Mouse (Mus musculus) 3T3-L1 (cell line): ENCODE data around the gene Prkaa1.
"Not testable (repeated sequence)": the region's sequence is repeated elsewhere in the genome, so short reads cannot be mapped to it uniquely, and the experiment has no call there.

Experiments
- DNase-seq: peaks from one replicate; pipeline ENCODE4 v3.0.0-alpha.2; 2015; ENCODE audit warnings: low read depth, low spot score

Gene Prkaa1

DNA sequence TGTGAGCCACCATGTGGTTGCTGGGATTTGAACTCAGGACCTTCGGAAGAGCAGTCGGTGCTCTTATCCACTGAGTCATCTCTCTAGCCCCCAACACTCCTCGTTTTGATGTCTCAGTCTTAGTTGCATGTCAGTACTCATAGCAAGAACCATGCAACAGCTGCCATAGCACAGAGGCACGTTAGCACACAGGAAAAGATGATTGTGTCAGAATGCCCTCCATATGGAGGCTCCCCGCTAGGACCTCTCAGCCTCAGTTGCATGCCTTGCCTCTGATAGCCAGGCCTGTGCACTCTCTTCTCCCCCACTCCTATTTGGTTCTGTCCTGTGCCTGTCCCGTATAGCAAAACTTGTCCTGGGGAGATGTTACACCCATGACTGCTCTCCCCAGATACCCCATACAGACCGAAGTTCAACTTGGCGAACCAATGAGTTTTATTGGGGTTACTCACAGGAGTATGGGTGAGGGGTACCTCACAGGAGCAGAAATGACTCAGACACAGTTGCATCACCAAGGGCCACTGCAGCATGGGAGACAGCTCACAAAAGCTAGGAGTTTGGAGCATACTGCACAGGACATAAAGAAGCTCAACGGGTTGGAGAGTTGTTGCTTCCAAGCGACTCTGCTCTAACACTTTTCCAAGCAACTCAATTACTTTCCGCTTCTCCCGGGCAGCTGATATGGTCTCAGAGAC, 14.4 kb upstream of the Prkaa1 start:
- DNase-seq: no peak

DNA sequence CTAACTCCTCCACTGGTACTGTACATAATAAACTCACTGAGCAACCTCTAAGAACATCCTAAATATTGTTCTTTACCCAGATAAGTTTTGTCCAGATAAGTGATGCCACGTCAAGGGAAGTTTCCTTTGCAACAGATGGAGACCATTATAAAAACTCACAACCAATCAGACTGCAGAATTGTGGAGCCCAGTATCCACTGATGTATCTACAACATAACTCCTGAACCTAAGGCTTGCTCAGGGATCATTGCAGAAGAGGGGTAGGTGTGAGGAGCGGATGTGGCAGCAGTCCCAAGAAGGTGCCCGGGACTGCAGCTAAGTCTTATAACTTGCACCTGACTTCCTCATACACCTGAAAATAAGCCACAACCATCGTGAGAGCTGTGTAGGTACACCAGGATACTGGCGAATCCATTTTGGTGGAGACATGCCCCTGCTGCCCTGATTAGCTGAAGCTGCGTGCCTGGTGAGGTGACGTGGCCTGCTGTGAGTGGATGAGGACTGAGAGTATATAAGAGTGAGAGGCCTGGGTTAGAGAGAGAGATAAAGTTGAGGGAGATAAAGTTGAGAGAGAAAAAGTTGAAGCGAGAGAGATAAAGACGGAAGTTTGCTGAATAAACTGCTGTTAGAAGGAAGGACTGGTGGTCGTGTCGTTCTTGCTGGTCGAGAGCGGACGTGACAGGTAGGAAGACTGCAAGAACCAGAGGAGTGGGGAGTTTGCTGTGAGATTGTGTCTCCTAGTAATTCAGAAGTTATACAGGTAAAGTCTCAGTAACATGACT, 12.6 kb upstream of the Prkaa1 start:
- not testable (repeated sequence) for DNase-seq

DNA sequence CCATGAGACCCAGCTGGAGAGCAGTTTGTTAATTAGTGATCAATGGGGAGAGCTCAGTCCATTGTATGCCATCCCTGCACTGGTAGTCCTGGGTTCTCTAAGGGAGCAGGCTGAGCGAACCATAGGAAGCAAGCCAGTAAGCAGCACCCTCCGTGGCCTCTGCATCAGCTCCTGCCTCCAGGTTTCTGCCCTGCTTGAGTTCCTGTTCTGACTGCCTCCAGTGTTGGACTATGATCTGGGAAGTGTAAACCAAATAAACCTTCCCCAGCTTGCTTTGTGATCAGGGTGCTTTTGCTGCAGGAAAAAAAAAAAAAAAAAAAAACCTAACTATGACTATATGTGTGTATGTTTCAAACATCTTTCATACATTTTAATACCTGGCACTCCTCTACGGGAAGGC, 10.4 kb upstream of the Prkaa1 start:
- DNase-seq: no peak

GRCm38 (mm10) chr15:5134179-5134578, 9.5 kb upstream of the Prkaa1 start:
- no peak for DNase-seq

DNA sequence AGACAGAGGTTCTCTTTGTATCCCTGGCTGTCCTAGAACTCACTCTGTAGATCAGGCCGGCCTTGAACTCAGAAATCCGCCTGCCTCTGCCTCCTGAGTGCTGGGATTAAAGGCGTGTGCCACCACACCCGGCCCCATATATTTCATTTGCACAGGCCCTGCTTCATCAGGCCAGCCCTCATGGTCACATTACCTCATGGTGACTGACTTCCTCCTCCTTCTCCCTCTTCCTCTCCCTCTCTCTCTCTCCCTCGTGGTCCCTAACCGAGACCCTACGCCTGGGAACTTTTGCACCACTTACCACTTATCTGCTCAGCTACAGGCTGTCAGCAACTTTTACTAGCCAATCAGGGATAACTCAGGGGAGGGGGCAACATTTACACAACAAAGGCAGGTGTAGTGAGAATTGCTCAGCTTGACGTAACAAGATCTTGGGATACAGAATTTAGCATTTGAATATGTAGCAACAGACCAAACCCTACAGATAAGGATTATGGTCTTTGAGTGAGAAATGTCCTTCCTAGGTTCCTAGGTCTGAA, 8.6 kb upstream of the Prkaa1 start:
- no peak for DNase-seq

GRCm38 (mm10) chr15:5138021-5138856, 5.4 kb upstream of the Prkaa1 start:
- DNase-seq: peak; percentile 62

GRCm38 (mm10) chr15:5139366-5139765, 4.3 kb upstream of the Prkaa1 start:
- no peak for DNase-seq

- no peak for DNase-seq
Observed at GRCm38 (mm10) chr15:5139863-5140262, 3.8 kb upstream of the Prkaa1 start.

DNA sequence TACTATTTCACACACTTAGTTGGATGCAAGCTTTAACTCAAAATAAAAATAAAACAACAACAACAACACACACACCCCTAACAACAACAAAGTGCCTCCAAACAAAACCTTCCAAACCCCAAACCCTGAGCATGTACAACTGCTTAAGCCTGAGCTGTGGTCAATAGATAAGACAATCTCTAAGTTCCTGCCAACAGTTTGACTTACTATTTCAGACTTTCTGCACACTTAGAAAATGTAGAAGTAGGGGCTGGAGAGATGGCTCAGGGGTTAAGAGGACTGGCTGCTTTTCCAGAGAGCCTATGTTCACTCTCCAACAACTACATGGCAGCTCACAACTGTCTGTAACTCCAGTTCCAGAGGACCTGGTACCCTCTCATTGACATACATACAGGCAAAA, 3.3 kb upstream of the Prkaa1 start:
- no peak for DNase-seq

- DNase-seq: no peak
Observed at GRCm38 (mm10) chr15:5142047-5142446, 1.6 kb upstream of the Prkaa1 start.

DNA sequence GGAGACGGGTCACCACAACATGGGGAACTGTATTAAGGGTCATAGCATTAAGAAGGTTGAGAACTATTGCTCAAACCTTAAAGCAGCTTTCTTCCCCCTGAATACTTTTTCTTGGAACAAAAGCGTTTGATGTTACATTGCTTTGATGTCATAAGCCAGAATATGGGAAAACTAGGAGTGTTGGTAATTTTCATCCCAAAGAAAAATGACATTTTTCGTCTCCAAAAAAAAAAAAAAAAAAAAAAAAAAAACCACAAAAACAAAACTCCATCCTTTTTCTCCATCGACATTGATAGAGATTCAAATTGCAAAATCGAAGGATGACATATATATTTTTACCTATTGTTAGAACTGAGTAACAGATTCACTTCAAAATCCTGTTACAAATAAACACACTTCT, 947 bp upstream of the Prkaa1 start:
- no peak for DNase-seq

DNA sequence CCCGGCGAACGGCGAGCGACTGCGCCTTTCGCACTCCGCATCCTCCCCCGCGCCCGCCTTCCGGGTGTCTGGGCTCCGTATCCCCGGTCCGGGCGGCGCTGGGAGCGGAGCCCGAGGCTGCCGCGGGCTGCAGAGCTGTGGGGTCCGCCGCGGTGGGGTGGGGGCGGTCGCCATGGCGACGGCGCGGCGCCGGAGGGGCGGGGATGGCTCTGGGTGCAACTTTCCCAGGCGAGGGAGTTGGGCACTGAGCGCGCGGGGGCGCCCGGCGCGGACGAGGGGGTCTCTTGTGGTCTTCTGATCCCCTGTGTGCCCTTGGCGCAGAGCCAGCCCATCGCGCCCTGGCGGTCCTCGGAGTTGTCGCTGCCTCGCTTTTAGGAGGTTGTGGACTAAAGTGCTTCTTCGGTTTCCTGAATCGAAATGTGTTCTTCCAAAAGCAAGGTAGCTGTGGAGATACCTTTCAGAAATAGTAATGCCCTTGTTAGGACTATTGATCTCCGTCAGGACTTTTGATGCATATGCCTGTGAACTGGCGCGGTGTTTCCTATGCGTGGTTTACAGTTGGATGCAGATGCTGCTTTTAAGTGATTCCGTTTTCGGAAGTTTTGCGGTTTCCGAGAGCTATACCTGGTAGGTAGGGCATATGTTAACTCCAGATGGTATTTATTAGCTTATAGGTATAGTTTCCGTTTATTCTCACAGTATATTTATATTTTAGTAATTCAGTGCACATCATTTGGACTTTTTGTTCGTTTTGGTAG, 539 bp downstream of the Prkaa1 start:
- DNase-seq: peak; percentile 66

DNA sequence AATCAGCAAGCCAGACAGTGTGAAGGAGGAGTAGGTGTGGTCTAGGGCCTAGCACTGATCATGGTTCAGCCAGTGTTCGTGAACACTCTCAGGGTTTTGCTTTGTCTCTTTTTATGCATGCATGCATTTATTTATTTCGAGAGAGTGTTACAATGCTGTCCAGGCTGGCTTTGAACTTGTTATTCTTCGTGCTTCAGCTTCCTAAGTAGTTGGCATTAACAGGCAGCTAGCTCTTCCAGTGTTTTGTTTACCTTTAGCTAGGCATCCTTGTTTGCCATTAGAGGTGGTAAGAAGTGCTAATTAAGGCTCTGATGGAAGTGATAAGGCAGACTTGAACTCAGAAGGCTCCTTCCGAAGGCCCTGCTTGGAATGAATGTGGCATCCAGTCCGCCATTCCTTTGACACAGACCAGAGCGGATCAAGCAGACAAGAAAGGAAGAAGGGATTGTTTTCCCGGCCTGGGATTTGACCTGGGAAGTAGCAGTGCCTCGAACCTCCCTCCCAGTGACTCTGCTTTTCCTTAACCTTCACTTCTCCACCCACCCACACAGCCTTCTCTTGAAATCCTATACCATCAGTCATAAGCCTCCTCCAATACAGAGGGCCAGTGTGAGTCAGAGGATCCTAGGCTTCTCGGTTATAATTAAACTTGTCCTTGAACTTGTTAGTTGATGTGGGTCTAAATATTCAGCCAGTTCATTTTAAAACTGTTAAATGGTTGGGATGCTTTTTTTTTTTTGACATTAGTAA, 1.7 kb downstream of the Prkaa1 start:
- DNase-seq: peak; percentile 88

DNA sequence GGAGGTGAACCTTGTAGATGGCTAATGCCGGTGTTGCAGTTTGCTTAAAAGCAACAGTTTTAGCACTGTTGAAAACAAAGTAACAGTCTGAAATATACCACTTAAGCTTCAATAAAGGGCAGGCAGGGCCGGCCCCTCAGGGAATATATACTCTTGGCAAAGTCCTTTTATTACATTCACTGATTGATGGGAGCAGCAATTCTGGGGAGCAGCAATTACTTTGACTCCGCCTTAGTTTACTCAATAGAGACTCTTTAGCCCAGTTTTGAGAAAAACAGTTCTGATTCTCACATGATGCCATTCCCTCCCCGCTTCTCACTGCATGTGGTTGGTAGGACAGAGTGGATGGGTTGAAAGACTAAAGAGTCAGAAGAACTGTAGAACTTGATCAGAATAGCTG, 5.5 kb downstream of the Prkaa1 start:
- DNase-seq: no peak

- DNase-seq: no peak
Observed at GRCm38 (mm10) chr15:5152171-5152570, 8.5 kb downstream of the Prkaa1 start.

DNA sequence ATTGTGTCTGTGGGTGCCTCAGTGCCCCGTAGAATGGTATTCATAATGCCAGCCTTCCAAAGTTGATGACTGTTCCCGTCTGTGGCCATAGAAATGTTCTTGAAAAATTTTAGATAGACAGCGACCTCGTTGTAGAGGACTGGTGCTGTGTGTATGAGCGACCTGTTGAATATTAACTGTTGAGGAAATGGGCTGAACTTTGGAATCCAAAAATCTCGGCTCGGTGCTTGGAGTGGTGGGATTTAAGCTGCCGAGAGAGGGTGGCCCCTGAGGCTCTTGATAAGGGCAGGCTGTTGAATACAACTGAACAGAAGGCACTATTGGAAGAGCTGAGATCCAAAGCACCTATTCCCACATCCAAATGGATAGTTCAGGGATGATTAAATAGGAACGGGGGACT, 11.0 kb downstream of the Prkaa1 start:
- DNase-seq: no peak

DNA sequence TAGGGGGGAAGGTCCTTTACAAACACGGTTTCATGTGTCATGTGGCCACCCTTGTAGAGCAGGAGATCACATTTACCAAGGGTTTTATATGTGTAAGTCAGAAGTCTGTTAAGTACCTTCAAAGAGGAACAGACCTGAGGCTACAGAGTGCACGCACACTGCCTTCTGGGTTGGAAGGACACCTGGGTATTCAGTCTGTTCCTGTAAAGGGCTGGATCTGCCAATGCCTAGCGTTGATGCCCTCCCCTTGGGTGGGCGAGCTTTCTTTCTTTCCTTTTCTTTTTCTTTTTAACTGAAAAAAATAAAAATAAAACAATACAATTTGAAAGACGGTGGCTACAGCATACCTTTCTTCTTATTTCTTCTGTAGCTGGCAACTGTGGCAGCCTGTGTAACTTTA, 11.4 kb downstream of the Prkaa1 start:
- DNase-seq: no peak

GRCm38 (mm10) chr15:5156355-5156754, 12.7 kb downstream of the Prkaa1 start:
- peak; percentile 20 for DNase-seq

DNA sequence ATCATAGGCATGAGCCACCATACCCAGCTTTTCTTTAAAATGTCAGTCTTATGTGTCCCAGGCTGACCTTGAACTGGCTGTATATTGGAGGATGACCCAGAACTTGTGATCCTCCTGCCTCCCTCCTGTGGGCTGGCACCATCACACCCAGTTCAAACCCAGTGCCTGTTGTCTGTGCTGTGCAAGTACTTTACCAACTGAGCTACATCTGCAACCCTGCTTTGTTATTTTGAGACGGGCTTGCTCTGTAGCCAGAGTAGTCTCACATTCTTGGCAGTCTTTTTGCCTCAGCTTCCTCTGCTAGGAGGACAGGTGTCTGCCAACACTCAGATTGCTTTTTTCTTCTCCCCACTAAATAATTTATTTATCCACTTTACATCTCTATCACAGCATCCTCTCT, 13.7 kb downstream of the Prkaa1 start:
- no peak for DNase-seq

GRCm38 (mm10) chr15:5158827-5159226, 15.2 kb downstream of the Prkaa1 start:
- DNase-seq: no peak
